Mouse (Mus musculus) brain, adult 2 months (tissue): ENCODE results near the gene Slc25a35.
"Not testable (repeated sequence)": the region's sequence is repeated elsewhere in the genome, so short reads cannot be mapped to it uniquely, and the experiment has no call there.

Experiments used
- DNase-seq: peaks from one replicate; pipeline ENCODE4 v3.0.0; 2011; ENCODE audit warnings: low read depth, low spot score

Slc25a35 gene

GRCm38 (mm10) chr11:69005193-69005592, 37.3 kb downstream of the Slc25a35 start:
- peak; percentile 62 for DNase-seq

- not testable (repeated sequence) for DNase-seq
Observed at GRCm38 (mm10) chr11:69006575-69006974, 38.6 kb downstream of the Slc25a35 start.

DNA sequence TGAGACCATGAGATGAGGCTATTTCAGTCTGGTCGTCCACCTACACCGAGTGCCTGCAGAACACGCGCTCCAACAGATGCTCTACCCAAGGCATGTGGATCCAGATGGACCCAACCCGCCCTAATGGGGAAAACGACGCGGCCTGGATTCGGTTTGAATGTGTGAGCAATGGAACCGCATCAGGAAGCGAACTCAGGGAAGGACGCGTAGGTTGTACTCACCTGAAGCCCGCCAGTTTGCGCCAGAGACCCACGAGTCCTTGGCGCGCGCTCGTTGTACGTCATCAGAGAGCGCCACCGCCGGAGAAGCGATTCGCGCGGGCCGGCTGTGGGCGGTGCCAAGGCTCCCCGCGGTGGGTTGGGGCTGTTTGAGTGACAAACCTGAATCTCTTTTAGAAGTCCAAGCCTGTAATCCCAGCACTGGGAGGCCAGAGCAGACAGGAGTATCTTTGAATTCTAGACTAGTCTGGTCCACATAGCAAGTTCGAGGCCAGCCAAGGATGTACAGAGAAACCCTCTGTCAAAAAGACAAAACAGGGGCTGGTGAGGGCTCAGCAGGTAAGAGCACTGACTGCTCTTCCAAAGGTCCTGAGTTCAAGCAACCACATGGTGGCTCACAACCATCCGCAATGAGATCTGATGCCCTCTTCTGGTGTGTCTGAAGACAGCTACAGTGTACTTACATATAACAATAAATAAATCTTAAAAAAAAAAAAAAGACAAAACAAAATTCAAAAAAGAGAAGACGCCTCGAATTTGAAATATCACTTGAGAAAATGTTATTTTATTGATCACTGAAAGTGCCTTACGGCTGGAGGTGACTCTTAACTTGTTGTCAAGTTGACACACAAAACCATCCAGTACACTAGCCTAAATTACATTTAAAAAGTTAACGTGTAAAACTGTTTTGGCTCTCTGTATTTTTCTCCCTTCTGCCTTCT, 40.5 kb downstream of the Slc25a35 start, which contains the start of gene Pfas:
Gene Pfas (minus strand): TSS at position 279 of the 940 bp plus-strand sequence.
- DNase-seq, result peak; percentile 94

- DNase-seq, result no peak
Observed at GRCm38 (mm10) chr11:69009508-69009907, 41.6 kb downstream of the Slc25a35 start.

- DNase-seq, result no peak
Observed at GRCm38 (mm10) chr11:69010400-69011323, 42.7 kb downstream of the Slc25a35 start.

DNA sequence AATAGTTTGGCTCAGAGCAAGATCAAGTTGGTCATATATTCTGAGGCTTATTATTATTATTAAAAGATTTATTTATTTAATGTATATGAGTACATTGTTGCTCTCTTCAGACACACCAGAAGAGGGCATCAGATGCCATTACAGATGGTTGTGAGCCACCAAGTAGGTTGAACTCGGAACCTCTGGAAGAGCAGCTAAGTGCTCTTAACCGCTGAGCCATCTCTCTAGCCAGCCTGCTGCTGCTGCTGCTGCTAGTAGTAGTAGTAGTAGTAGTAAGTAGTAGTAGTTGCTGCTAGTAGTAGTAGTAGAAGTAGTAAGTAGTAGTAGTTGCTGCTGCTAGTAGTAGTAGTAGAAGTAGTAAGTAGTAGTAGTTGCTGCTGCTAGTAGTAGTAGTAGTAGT, 43.5 kb downstream of the Slc25a35 start:
- not testable (repeated sequence) for DNase-seq

DNA sequence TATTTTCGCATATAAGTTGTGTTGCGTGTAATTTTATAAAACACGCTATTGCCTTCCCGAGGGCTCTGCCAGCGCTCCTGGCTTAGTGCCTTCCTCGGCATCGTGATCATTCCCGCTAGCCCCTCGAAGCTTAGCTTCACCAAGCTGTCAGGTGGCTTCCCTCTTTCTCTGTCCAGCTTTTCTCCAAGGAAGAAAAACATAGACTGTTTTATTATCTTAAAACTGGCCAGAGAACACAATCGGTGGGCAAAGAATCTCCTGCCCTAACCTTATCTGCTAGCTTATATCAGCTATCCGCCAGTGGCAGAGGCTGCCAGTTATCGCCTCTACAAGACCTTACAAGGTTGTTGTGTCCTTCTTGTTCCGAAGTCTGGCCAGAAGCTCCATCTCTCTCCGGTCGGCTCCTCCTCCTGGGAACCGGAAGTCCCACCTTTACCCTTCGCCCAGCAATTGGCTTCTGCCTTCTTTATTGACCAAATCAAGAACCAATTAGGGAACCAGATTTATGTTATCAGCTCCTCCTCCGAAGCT, 44.2 kb downstream of the Slc25a35 start:
- peak; percentile 98 for DNase-seq

- DNase-seq, result peak; percentile 97
Observed at GRCm38 (mm10) chr11:69015644-69016441, 47.9 kb downstream of the Slc25a35 start, which contains the start of gene Ctc1. Gene Ctc1 (plus strand): TSS chr11:69015911.

GRCm38 (mm10) chr11:69016755-69017154, 48.8 kb downstream of the Slc25a35 start:
- no peak for DNase-seq

- no peak for DNase-seq
Observed at GRCm38 (mm10) chr11:69020691-69021090, 52.8 kb downstream of the Slc25a35 start.
